Mouse (Mus musculus): ENCODE measurements at regions not wholly inside any gene's neighbourhood (a gene's known extent, or its start where the extent isn't known, plus 50 kb on each side); places are given as distances from the start of the nearest gene placed in this dataset.

GRCm38 (mm10) chr5:126369436-126369835 is 837.9 kb downstream of the Tmem132b start:
- WGBS, result 67% methylated on average over 2 of the region's 2 CpGs
- Histone ChIP-seq H3K9me3 (no peaks in the 10 kb centered on the region), H3K4me2 (replicated peaks) (no peak overlapping the region), H3K27me3 (no peaks in the 10 kb centered on the region), H3K4me1 (no peaks in the 10 kb centered on the region), H3K36me3 (no peaks in the 10 kb centered on the region), H3K9ac (no peak overlapping the region), H3K4me3 (no peak overlapping the region), H3K27ac (no peak overlapping the region)
- ATAC-seq (ENCODE audit: insufficient number of reproducible peaks, insufficient read depth, low FRiP score, low TSS enrichment), result no peak

GRCm38 (mm10) chr5:126392306-126392705 is 849.3 kb upstream of the Tmem132c start:
- WGBS, result 54% methylated on average over 1 of the region's 1 CpGs
- ATAC-seq (ENCODE audit: insufficient number of reproducible peaks, insufficient read depth, low FRiP score, low TSS enrichment), result no peak

GRCm38 (mm10) chr5:126395331-126395730 is 846.3 kb upstream of the Tmem132c start:
- WGBS, result 44% methylated on average over 8 of the region's 8 CpGs
- ATAC-seq (ENCODE audit: insufficient number of reproducible peaks, insufficient read depth, low FRiP score, low TSS enrichment), result no peak

More at GRCm38 (mm10) chr5:126392306-126392705, 849.3 kb upstream of the Tmem132c start:
- no peak overlapping the region for H3K4me2 ChIP-seq (replicated peaks)
- H3K27ac ChIP-seq, result no peak overlapping the region
- no peak overlapping the region for H3K9ac ChIP-seq
- no peaks in the 10 kb centered on the region for H3K36me3 ChIP-seq
- no peaks in the 10 kb centered on the region for H3K9me3 ChIP-seq
- H3K4me1 ChIP-seq, result no peaks in the 10 kb centered on the region
- no peak overlapping the region for H3K4me3 ChIP-seq
- no peaks in the 10 kb centered on the region for H3K27me3 ChIP-seq

GRCm38 (mm10) chr5:126431748-126432147 is 809.9 kb upstream of the Tmem132c start:
- Histone ChIP-seq H3K4me1 (no peaks in the 10 kb centered on the region), H3K9ac (no peak overlapping the region), H3K27ac (no peak overlapping the region), H3K4me3 (no peak overlapping the region), H3K36me3 (no peaks in the 10 kb centered on the region), H3K4me2 (replicated peaks) (no peak overlapping the region), H3K9me3 (no peaks in the 10 kb centered on the region), H3K27me3 (no peaks in the 10 kb centered on the region)
- 96% methylated on average over 1 of the region's 1 CpGs for WGBS
- ATAC-seq (ENCODE audit: insufficient number of reproducible peaks, insufficient read depth, low FRiP score, low TSS enrichment), result no peak

More at GRCm38 (mm10) chr5:126395331-126395730, 846.3 kb upstream of the Tmem132c start:
- Histone ChIP-seq H3K4me3 (no peak overlapping the region), H3K27me3 (no peaks in the 10 kb centered on the region), H3K9me3 (no peaks in the 10 kb centered on the region), H3K9ac (no peak overlapping the region), H3K36me3 (no peaks in the 10 kb centered on the region), H3K27ac (no peak overlapping the region), H3K4me1 (no peaks in the 10 kb centered on the region), H3K4me2 (replicated peaks) (no peak overlapping the region)

- no peak overlapping the region for H3K9ac ChIP-seq
- no peak for ATAC-seq (ENCODE audit: insufficient number of reproducible peaks, insufficient read depth, low FRiP score, low TSS enrichment)
- no peaks in the 10 kb centered on the region for H3K4me1 ChIP-seq
- 86% methylated on average over 1 of the region's 1 CpGs for WGBS
- H3K36me3 ChIP-seq, result no peaks in the 10 kb centered on the region
- H3K4me2 ChIP-seq (replicated peaks), result no peak overlapping the region
- H3K27ac ChIP-seq, result no peak overlapping the region
- H3K27me3 ChIP-seq, result no peaks in the 10 kb centered on the region
- no peaks in the 10 kb centered on the region for H3K9me3 ChIP-seq
- no peak overlapping the region for H3K4me3 ChIP-seq
These were observed 802.9 kb upstream of the Tmem132c start for GRCm38 (mm10) chr5:126438696-126439095.

GRCm38 (mm10) chr5:126440516-126440915 is 801.1 kb upstream of the Tmem132c start:
- 77% methylated on average over 1 of the region's 1 CpGs for WGBS
- H3K27me3 ChIP-seq, result no peaks in the 10 kb centered on the region
- ATAC-seq (ENCODE audit: insufficient number of reproducible peaks, insufficient read depth, low FRiP score, low TSS enrichment), result no peak
- H3K9ac ChIP-seq, result no peak overlapping the region
- H3K36me3 ChIP-seq, result no peaks in the 10 kb centered on the region
- no peak overlapping the region for H3K4me2 ChIP-seq (replicated peaks)
- no peak overlapping the region for H3K27ac ChIP-seq
- H3K9me3 ChIP-seq, result no peaks in the 10 kb centered on the region
- no peaks in the 10 kb centered on the region for H3K4me1 ChIP-seq
- no peak overlapping the region for H3K4me3 ChIP-seq

GRCm38 (mm10) chr5:126475761-126476160 is 765.8 kb upstream of the Tmem132c start:
- no peak overlapping the region for H3K27ac ChIP-seq
- H3K9me3 ChIP-seq, result no peaks in the 10 kb centered on the region
- no peaks in the 10 kb centered on the region for H3K36me3 ChIP-seq
- no peak overlapping the region for H3K9ac ChIP-seq
- no peak overlapping the region for H3K4me2 ChIP-seq (replicated peaks)
- no peaks in the 10 kb centered on the region for H3K27me3 ChIP-seq
- WGBS, result 77% methylated on average over 3 of the region's 3 CpGs
- ATAC-seq (ENCODE audit: insufficient number of reproducible peaks, insufficient read depth, low FRiP score, low TSS enrichment), result no peak
- no peaks in the 10 kb centered on the region for H3K4me1 ChIP-seq
- H3K4me3 ChIP-seq, result no peak overlapping the region

- Histone ChIP-seq H3K27ac (no peak overlapping the region), H3K9ac (no peak overlapping the region), H3K27me3 (no peaks in the 10 kb centered on the region), H3K9me3 (no peaks in the 10 kb centered on the region), H3K4me1 (no peaks in the 10 kb centered on the region), H3K4me2 (replicated peaks) (no peak overlapping the region), H3K36me3 (no peaks in the 10 kb centered on the region), H3K4me3 (no peak overlapping the region)
- no peak for ATAC-seq (ENCODE audit: insufficient number of reproducible peaks, insufficient read depth, low FRiP score, low TSS enrichment)
- 56% methylated on average over 4 of the region's 4 CpGs for WGBS
These were observed 719.5 kb upstream of the Tmem132c start for GRCm38 (mm10) chr5:126522076-126522475.

GRCm38 (mm10) chr5:126525863-126526262 is 715.7 kb upstream of the Tmem132c start:
- no peaks in the 10 kb centered on the region for H3K9me3 ChIP-seq
- no peak overlapping the region for H3K4me2 ChIP-seq (replicated peaks)
- no peak for ATAC-seq (ENCODE audit: insufficient number of reproducible peaks, insufficient read depth, low FRiP score, low TSS enrichment)
- H3K36me3 ChIP-seq, result no peaks in the 10 kb centered on the region
- H3K27me3 ChIP-seq, result no peaks in the 10 kb centered on the region
- H3K9ac ChIP-seq, result no peak overlapping the region
- 85% methylated on average over 4 of the region's 4 CpGs for WGBS
- H3K4me1 ChIP-seq, result no peaks in the 10 kb centered on the region
- H3K27ac ChIP-seq, result no peak overlapping the region
- H3K4me3 ChIP-seq, result no peak overlapping the region

GRCm38 (mm10) chr5:126530806-126531527 is 710.6 kb upstream of the Tmem132c start:
- no peaks in the 10 kb centered on the region for H3K36me3 ChIP-seq
- H3K27ac ChIP-seq, result no peak overlapping the region
- no peaks in the 10 kb centered on the region for H3K27me3 ChIP-seq
- H3K9me3 ChIP-seq, result no peaks in the 10 kb centered on the region
- no peak overlapping the region for H3K9ac ChIP-seq
- WGBS, result 70% methylated on average over 5 of the region's 5 CpGs
- H3K4me1 ChIP-seq, result no peaks in the 10 kb centered on the region
- no peak overlapping the region for H3K4me2 ChIP-seq (replicated peaks)
- no peak for ATAC-seq (ENCODE audit: insufficient number of reproducible peaks, insufficient read depth, low FRiP score, low TSS enrichment)
- no peak overlapping the region for H3K4me3 ChIP-seq

- H3K36me3 ChIP-seq, result no peaks in the 10 kb centered on the region
- no peak for ATAC-seq (ENCODE audit: insufficient number of reproducible peaks, insufficient read depth, low FRiP score, low TSS enrichment)
These were observed 710.1 kb upstream of the Tmem132c start for GRCm38 (mm10) chr5:126531528-126531894.

GRCm38 (mm10) chr5:126531975-126532374 is 709.6 kb upstream of the Tmem132c start:
- no peak overlapping the region for H3K4me3 ChIP-seq
- no peaks in the 10 kb centered on the region for H3K4me1 ChIP-seq
- H3K9me3 ChIP-seq, result no peaks in the 10 kb centered on the region
- no peak overlapping the region for H3K9ac ChIP-seq
- H3K27ac ChIP-seq, result no peak overlapping the region
- no peak overlapping the region for H3K4me2 ChIP-seq (replicated peaks)
- ATAC-seq (ENCODE audit: insufficient number of reproducible peaks, insufficient read depth, low FRiP score, low TSS enrichment), result no peak
- H3K27me3 ChIP-seq, result no peaks in the 10 kb centered on the region
- WGBS, result 76% methylated on average over 1 of the region's 1 CpGs
- no peaks in the 10 kb centered on the region for H3K36me3 ChIP-seq

More at GRCm38 (mm10) chr5:126531528-126531894, 710.1 kb upstream of the Tmem132c start:
- Histone ChIP-seq H3K9me3 (no peaks in the 10 kb centered on the region), H3K4me3 (no peak overlapping the region), H3K4me2 (replicated peaks) (no peak overlapping the region), H3K9ac (no peak overlapping the region), H3K4me1 (no peaks in the 10 kb centered on the region), H3K27me3 (no peaks in the 10 kb centered on the region), H3K27ac (no peak overlapping the region)
- 91% methylated on average over 5 of the region's 5 CpGs for WGBS
